Mouse (Mus musculus) hindbrain, embryonic 13.5 days (tissue): ENCODE data around the gene Mxi1. TPM values are rescaled to one million over a fixed set of nuclear protein-coding genes. Genes with fewer than 3 reads are reported as not detected.

Experiments used
- ATAC-seq: fragments of 200-750 bp; cut with Nextera tagmentation; 2 replicates; pipeline ENCODE4 v1.8.0; 2017; ENCODE audit warnings: moderate TSS enrichment; ENCODE audit not compliant: low FRiP score
- H3K27ac ChIP-seq: fragments of 300-500 bp; sonication (generic); 2 replicates; pipeline ENCODE4 v1.5.1; 2015; ENCODE audit warnings: inconsistent platforms, mild to moderate bottlenecking, moderate library complexity
- H3K27me3 ChIP-seq: fragments of 300-500 bp; sonication (generic); 2 replicates; pipeline ENCODE4 v1.6.1; 2015; ENCODE audit warnings: mild to moderate bottlenecking, inconsistent platforms
- H3K36me3 ChIP-seq: fragments of 300-500 bp; sonication (generic); 2 replicates; pipeline ENCODE4 v1.6.1; 2015; ENCODE audit warnings: mild to moderate bottlenecking, inconsistent platforms
- H3K4me1 ChIP-seq: fragments of 300-500 bp; sonication (generic); replicated peaks from 2 replicates; pipeline ENCODE4 v1.6.1; 2015; ENCODE audit warnings: inconsistent platforms
- H3K4me2 ChIP-seq: fragments of 300-500 bp; sonication (generic); 2 replicates; pipeline ENCODE4 v1.6.1; 2015; ENCODE audit warnings: inconsistent platforms, mild to moderate bottlenecking, moderate library complexity
- H3K4me3 ChIP-seq: fragments of 300-500 bp; sonication (generic); 2 replicates; pipeline ENCODE4 v1.5.1; 2015; ENCODE audit warnings: mild to moderate bottlenecking, inconsistent platforms
- H3K9ac ChIP-seq: fragments of 300-500 bp; sonication (generic); 2 replicates; pipeline ENCODE4 v1.6.1; 2015; ENCODE audit warnings: mild to moderate bottlenecking, inconsistent platforms
- H3K9me3 ChIP-seq: fragments of 300-500 bp; sonication (generic); 2 replicates; pipeline ENCODE4 v1.6.1; 2016; ENCODE audit warnings: inconsistent platforms
- whole genome bisulfite sequencing: fragments of 180-500 bp; shearing (Covaris S2); methylation state at CpG from one replicate; pipeline ENCODE4 v1.1.7; 2015; 5-methylcytosine and 5-hydroxymethylcytosine counted together
- polyA plus RNA-seq: library from polyadenylated mRNA; unstranded; fragments of >200 nt; fragmentation: Nextera tagmentation; extraction: Ambion mirVana; gene quantifications from 2 replicates; pipeline ENCODE4 v1.2.1, GENCODE M21; 2015

The Mxi1 gene
- polyA plus RNA-seq, 1 experiment from 2014 or later: 54.5 TPM

DNA sequence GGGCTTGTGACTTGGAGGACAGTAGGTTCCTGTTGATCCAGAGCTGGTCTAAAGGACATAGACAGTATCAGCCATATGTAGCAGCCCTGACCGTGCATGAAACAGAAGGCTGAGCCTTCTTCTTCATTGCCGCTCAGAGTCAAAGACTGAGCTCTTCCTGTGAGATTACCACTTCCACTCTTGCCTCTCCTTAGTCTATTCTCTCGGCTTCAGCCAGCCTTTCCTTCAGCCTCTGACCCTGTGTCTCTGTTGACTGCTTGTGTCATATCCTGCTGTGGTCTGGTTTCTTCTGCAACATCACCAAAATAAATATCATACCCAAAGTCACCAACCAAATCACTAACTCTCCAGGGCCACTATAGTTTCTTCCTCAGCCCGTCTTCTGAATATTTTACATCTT is 88.9 kb downstream of the Mxi1 start:
- no peak overlapping the region for H3K4me2 ChIP-seq
- no peak overlapping the region for H3K9ac ChIP-seq
- H3K9me3 ChIP-seq: no peaks in the 10 kb centered on the region
- no peak overlapping the region for H3K4me3 ChIP-seq
- no peaks in the 10 kb centered on the region for H3K36me3 ChIP-seq
- no peak for ATAC-seq
- WGBS: 83% methylated on average over 4 of the region's 4 CpGs
- no peak overlapping the region for H3K27ac ChIP-seq
- H3K27me3 ChIP-seq: no peaks in the 10 kb centered on the region
- no peaks in the 10 kb centered on the region for H3K4me1 ChIP-seq

- Histone ChIP-seq H3K9me3 (peaks cover 5% of the 10 kb centered on the region; the same call in 1 of the 2 replicates), H3K9ac (no peak overlapping the region), H3K27me3 (no peaks in the 10 kb centered on the region), H3K4me1 (peaks cover 5% of the 10 kb centered on the region), H3K27ac (no peak overlapping the region), H3K4me2 (no peak overlapping the region), H3K36me3 (no peaks in the 10 kb centered on the region), H3K4me3 (no peak overlapping the region)
- no peak for ATAC-seq
- 87% methylated on average over 16 of the region's 16 CpGs for WGBS
Observed at GRCm38 (mm10) chr19:53400332-53401110, 90.2 kb downstream of the Mxi1 start.

- Histone ChIP-seq H3K36me3 (no peaks in the 10 kb centered on the region), H3K9ac (no peak overlapping the region), H3K27me3 (no peaks in the 10 kb centered on the region), H3K27ac (no peak overlapping the region), H3K4me3 (no peak overlapping the region), H3K4me2 (no peak overlapping the region), H3K4me1 (peaks cover 5% of the 10 kb centered on the region), H3K9me3 (peaks cover 5% of the 10 kb centered on the region; the same call in 1 of the 2 replicates)
- 53% methylated on average over 12 of the region's 12 CpGs for WGBS
- no peak for ATAC-seq
Observed at GRCm38 (mm10) chr19:53402741-53403432, 92.6 kb downstream of the Mxi1 start.

DNA sequence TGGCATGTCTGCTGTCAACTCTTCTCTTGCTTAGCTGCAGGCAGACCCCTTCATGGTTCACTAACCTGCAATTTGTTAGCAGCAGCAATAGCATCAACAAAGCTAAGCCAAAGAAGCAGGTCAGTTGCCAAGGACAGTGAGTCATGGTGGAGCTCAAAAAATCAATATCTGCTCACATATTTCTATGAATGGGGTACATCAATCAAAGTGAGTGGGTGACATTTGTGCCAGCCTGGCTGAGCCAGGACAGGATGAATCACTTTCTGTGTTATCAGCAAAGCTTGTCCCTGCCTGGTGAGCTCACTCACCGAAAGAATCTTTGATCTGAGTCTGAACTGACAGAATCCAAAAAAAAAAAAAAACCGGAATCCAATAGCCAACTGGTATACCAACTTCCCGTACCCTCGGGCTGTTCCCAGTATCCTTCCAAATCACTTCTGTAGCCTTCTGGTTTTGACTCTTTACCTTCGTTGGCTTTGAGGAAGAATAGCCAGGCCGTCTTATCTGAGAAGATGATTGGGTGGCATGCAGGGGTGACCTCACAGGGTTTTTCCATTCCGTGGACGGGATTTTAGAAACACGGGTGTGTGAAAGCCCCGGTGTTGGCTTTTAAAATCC is 94.0 kb downstream of the Mxi1 start:
- no peak for ATAC-seq
- Histone ChIP-seq H3K27ac (no peak overlapping the region; the same call in 1 of the 2 replicates), H3K36me3 (no peaks in the 10 kb centered on the region), H3K4me2 (no peak overlapping the region), H3K4me1 (peaks cover 5% of the 10 kb centered on the region), H3K9me3 (peaks cover 5% of the 10 kb centered on the region; the same call in 1 of the 2 replicates), H3K4me3 (no peak overlapping the region), H3K9ac (no peak overlapping the region), H3K27me3 (no peaks in the 10 kb centered on the region)
- 89% methylated on average over 10 of the region's 10 CpGs for WGBS

DNA sequence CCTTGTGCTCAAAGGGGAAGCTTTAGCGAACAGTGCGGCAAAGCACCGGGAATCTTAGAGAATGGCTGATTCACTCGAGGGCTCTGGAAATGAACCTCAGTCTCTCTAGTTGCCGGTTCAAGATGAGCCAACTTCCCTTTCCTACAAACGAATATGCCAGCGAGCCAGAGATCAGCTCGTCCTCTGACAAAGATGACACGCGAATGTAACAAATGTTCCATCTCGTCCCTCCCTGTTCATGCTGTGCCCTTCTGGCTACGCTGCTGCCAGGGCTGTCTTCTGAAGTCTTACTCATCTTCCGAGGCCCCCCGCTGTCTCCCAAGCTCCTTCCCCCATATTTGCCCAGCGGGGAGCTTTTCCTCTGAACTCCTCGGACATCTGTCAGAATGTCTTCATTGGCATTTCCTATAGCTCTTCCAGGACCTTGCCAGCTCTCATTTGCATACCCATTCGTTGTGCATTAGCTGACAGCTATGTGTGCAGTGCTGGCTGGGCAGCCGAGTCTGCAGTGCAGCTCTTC is 94.6 kb downstream of the Mxi1 start:
- peaks cover 5% of the 10 kb centered on the region for H3K4me1 ChIP-seq
- peaks cover 5% of the 10 kb centered on the region; the same call in 1 of the 2 replicates for H3K9me3 ChIP-seq
- no peak overlapping the region; the same call in 1 of the 2 replicates for H3K27ac ChIP-seq
- no peaks in the 10 kb centered on the region for H3K27me3 ChIP-seq
- H3K4me3 ChIP-seq: no peak overlapping the region
- 60% methylated on average over 18 of the region's 18 CpGs for WGBS
- ATAC-seq: no peak
- H3K9ac ChIP-seq: no peak overlapping the region
- no peaks in the 10 kb centered on the region for H3K36me3 ChIP-seq
- no peak overlapping the region for H3K4me2 ChIP-seq

GRCm38 (mm10) chr19:53405810-53406209 is 95.5 kb downstream of the Mxi1 start:
- H3K36me3 ChIP-seq: no peaks in the 10 kb centered on the region
- ATAC-seq: no peak
- H3K4me1 ChIP-seq: peaks cover 5% of the 10 kb centered on the region
- H3K9me3 ChIP-seq: peaks cover 5% of the 10 kb centered on the region; the same call in 1 of the 2 replicates
- WGBS: 84% methylated on average over 2 of the region's 2 CpGs
- no peak overlapping the region for H3K9ac ChIP-seq
- H3K27ac ChIP-seq: no peak overlapping the region
- H3K4me2 ChIP-seq: no peak overlapping the region
- no peak overlapping the region for H3K4me3 ChIP-seq
- no peaks in the 10 kb centered on the region for H3K27me3 ChIP-seq

DNA sequence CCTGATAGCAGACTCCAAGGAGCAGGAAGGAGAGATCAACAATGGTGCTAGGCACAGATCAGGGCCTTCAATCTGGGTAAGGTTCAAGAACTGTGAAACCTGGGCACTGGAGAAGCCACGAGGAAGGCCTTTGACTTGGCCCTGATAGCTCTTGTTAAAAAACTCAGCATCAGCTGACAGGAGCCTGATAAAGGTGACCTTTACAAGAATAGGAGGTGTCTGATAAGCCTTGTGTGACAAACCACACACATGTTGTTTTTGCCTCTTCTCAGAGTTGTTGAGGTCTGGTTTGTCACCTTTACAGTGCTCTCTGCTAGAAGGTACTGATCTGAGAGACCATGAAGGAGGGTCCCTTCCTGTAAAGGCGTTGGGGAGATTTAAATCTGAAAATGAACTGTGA is 97.0 kb downstream of the Mxi1 start:
- H3K36me3 ChIP-seq: no peaks in the 10 kb centered on the region
- H3K4me1 ChIP-seq: peaks cover 11% of the 10 kb centered on the region
- 86% methylated on average over 2 of the region's 2 CpGs for WGBS
- ATAC-seq: no peak
- no peak overlapping the region for H3K4me3 ChIP-seq
- H3K9ac ChIP-seq: no peak overlapping the region
- H3K27ac ChIP-seq: no peak overlapping the region
- H3K4me2 ChIP-seq: no peak overlapping the region
- peaks cover 5% of the 10 kb centered on the region; the same call in 1 of the 2 replicates for H3K9me3 ChIP-seq
- H3K27me3 ChIP-seq: no peaks in the 10 kb centered on the region

GRCm38 (mm10) chr19:53408398-53408797 is 98.1 kb downstream of the Mxi1 start:
- Histone ChIP-seq H3K9me3 (peaks cover 5% of the 10 kb centered on the region; the same call in 1 of the 2 replicates), H3K9ac (no peak overlapping the region), H3K4me1 (peaks cover 14% of the 10 kb centered on the region), H3K27ac (no peak overlapping the region), H3K4me2 (no peak overlapping the region), H3K4me3 (no peak overlapping the region), H3K27me3 (no peaks in the 10 kb centered on the region), H3K36me3 (no peaks in the 10 kb centered on the region)
- no peak for ATAC-seq
- WGBS: 93% methylated on average over 8 of the region's 8 CpGs

- H3K9ac ChIP-seq: no peak overlapping the region
- no peak overlapping the region for H3K4me2 ChIP-seq
- peaks cover 14% of the 10 kb centered on the region for H3K4me1 ChIP-seq
- H3K4me3 ChIP-seq: no peak overlapping the region
- WGBS: 70% methylated on average over 17 of the region's 17 CpGs
- ATAC-seq: no peak
- no peaks in the 10 kb centered on the region for H3K36me3 ChIP-seq
- peaks cover 2% of the 10 kb centered on the region; the same call in 1 of the 2 replicates for H3K9me3 ChIP-seq
- no peak overlapping the region for H3K27ac ChIP-seq
- H3K27me3 ChIP-seq: no peaks in the 10 kb centered on the region
Observed at GRCm38 (mm10) chr19:53409663-53410307, 99.5 kb downstream of the Mxi1 start.

DNA sequence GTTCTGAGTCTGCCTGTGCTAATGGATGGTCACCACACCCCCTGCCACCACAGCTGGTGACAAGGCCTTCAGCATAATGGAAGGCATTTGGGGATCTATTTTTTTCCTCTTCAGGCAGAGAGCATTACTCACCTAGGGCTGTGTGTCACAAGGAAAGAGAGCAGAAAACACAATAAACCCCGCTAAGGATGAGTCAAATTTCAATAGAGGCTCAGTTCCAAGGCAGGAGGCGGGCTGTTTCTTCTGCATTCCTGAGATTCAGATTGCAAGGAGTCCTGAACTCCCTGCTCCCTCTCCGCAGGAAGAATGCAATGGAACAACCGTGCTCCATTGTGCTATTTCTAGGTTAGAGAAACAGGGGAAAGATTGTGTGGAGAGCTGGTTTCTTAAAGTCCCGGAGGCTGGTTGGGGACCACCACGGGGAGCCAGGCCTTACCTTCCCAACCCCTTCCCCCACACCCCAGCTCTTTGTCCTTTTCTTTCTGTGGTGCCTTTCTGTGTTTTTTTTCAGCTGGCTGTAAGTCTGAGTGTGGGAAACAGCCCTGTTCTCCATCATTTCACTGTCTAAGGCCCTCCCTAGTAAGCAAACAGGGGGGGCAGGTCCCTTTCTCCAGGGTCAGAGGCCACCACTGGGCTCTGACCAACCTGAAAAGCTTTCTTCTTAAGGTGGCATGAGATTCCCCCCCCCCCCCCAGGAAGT is 102.0 kb downstream of the Mxi1 start:
- ATAC-seq: no peak
- Histone ChIP-seq H3K4me3 (no peak overlapping the region), H3K27me3 (no peaks in the 10 kb centered on the region), H3K27ac (peak overlapping the region; percentile 56; the same call in 1 of the 2 replicates), H3K4me2 (no peak overlapping the region), H3K36me3 (no peaks in the 10 kb centered on the region), H3K9me3 (no peaks in the 10 kb centered on the region), H3K4me1 (peaks cover 8% of the 10 kb centered on the region), H3K9ac (no peak overlapping the region)
- WGBS: 5% methylated on average over 6 of the region's 6 CpGs

- no peak for ATAC-seq
- 86% methylated on average over 15 of the region's 15 CpGs for WGBS
- H3K36me3 ChIP-seq: no peaks in the 10 kb centered on the region
Observed at GRCm38 (mm10) chr19:53413617-53414380, 103.5 kb downstream of the Mxi1 start.

More at GRCm38 (mm10) chr19:53413617-53414380, 103.5 kb downstream of the Mxi1 start:
- no peak overlapping the region for H3K9ac ChIP-seq
- H3K4me3 ChIP-seq: no peak overlapping the region
- H3K4me2 ChIP-seq: no peak overlapping the region
- no peaks in the 10 kb centered on the region for H3K27me3 ChIP-seq
- peaks cover 8% of the 10 kb centered on the region for H3K4me1 ChIP-seq
- no peak overlapping the region for H3K27ac ChIP-seq
- no peaks in the 10 kb centered on the region for H3K9me3 ChIP-seq
